Mouse (Mus musculus): ENCODE results near the gene Trim33. TPM values are rescaled to one million over a fixed set of nuclear protein-coding genes. Genes with fewer than 3 reads are reported as not detected.

Trim33 gene
- polyA plus RNA-seq, 1 experiment, result 6.2 TPM

DNA sequence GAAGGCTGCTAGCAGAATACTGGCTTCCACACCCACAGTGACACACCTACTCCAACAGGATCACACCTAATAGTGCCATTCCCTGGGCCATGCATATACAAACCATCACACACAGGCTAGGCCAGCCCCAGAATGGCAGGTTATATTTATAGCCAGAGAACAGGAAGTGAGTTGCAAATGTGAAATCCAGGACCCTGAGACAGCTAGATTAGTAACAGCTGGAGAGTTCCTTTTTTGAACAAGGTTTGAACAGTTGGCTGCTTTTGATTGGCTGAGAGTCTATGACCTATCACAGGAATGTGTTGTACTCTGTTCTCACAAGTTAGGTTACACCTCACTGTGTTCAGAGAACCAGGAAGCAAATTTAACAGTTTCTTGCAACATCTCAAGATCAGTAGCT lies 98.9 kb downstream of the Trim33 start:
- Histone ChIP-seq H3K79me2 (ENCODE audit: control insufficient read depth, insufficient read depth) (no peaks in the 10 kb centered on the region), H3ac (ENCODE audit: control insufficient read depth, insufficient read length, low read depth) (no peak overlapping the region), H3K79me3 (ENCODE audit: low read depth) (no peaks in the 10 kb centered on the region), H3K4me3 (ENCODE audit: insufficient read depth, poor library complexity, severe bottlenecking) (no peak overlapping the region), H3K36me3 (ENCODE audit: control insufficient read depth, insufficient read depth) (no peaks in the 10 kb centered on the region), H3K27me3 (ENCODE audit: control insufficient read depth, insufficient read depth, insufficient read length) (no peaks in the 10 kb centered on the region)
- TF ChIP-seq USF1 (IDR thresholded peaks at IDR 0.05; ENCODE audit: low read depth) (no peak), CEBPB (IDR thresholded peaks at IDR 0.05; ENCODE audit: low read depth) (no peak), FOSL1 (IDR thresholded peaks at IDR 0.05; ENCODE audit: insufficient read depth, low read length, poor library complexity, severe bottlenecking) (no peak), MYOD1 (IDR thresholded peaks at IDR 0.05; ENCODE audit: control insufficient read depth, insufficient read length, low read depth) (no peak), CTCF (IDR thresholded peaks at IDR 0.05; ENCODE audit: control insufficient read depth, insufficient read depth, insufficient read length) (no peak), MYOG (IDR thresholded peaks at IDR 0.05; ENCODE audit: control insufficient read depth, extremely low read depth, insufficient read length) (no peak), MAX (IDR thresholded peaks at IDR 0.05) (no peak)

GRCm38 (mm10) chr3:103379371-103379770 lies 100.3 kb downstream of the Trim33 start:
- Histone ChIP-seq H3K4me3 (ENCODE audit: insufficient read depth, poor library complexity, severe bottlenecking) (no peak overlapping the region), H3K27me3 (ENCODE audit: control insufficient read depth, insufficient read depth, insufficient read length) (no peaks in the 10 kb centered on the region), H3K79me2 (ENCODE audit: control insufficient read depth, insufficient read depth) (no peaks in the 10 kb centered on the region), H3K36me3 (ENCODE audit: control insufficient read depth, insufficient read depth) (no peaks in the 10 kb centered on the region), H3ac (ENCODE audit: control insufficient read depth, insufficient read length, low read depth) (no peak overlapping the region), H3K79me3 (ENCODE audit: low read depth) (no peaks in the 10 kb centered on the region)
- TF ChIP-seq FOSL1 (IDR thresholded peaks at IDR 0.05; ENCODE audit: insufficient read depth, low read length, poor library complexity, severe bottlenecking), result no peak
- TF ChIP-seq CTCF (IDR thresholded peaks at IDR 0.05; ENCODE audit: control insufficient read depth, insufficient read depth, insufficient read length), result no peak
- no peak for TF ChIP-seq MYOD1 (IDR thresholded peaks at IDR 0.05; ENCODE audit: control insufficient read depth, insufficient read length, low read depth)
- TF ChIP-seq MYOG (IDR thresholded peaks at IDR 0.05; ENCODE audit: control insufficient read depth, extremely low read depth, insufficient read length), result no peak
- TF ChIP-seq MAX (IDR thresholded peaks at IDR 0.05), result no peak
- no peak for TF ChIP-seq USF1 (IDR thresholded peaks at IDR 0.05; ENCODE audit: low read depth)
- TF ChIP-seq CEBPB (IDR thresholded peaks at IDR 0.05; ENCODE audit: low read depth), result no peak

DNA sequence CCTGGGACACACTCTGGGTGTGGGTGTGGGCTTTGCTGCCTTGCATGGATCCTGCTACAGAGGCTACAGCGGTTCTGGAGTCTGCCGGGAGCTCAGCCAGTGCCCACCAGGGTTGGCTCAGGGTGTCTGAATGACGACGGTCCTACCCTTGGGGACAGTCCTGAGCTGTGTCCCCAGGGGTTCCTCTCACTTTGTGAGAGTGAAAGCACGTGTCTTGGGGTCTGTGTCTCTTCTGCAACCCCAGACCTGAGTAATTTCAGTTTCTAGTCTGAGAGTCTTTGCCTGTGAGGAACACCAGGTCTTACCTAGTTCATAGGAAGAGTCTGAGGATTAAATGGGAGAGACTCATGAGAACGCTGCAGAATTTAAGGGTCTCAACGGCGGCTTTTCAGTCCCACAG lies 101.7 kb downstream of the Trim33 start:
- Histone ChIP-seq H3K4me3 (ENCODE audit: insufficient read depth, poor library complexity, severe bottlenecking) (no peak overlapping the region), H3K27me3 (ENCODE audit: control insufficient read depth, insufficient read depth, insufficient read length) (no peaks in the 10 kb centered on the region), H3ac (ENCODE audit: control insufficient read depth, insufficient read length, low read depth) (no peak overlapping the region), H3K36me3 (ENCODE audit: control insufficient read depth, insufficient read depth) (no peaks in the 10 kb centered on the region), H3K79me2 (ENCODE audit: control insufficient read depth, insufficient read depth) (no peaks in the 10 kb centered on the region), H3K79me3 (ENCODE audit: low read depth) (no peaks in the 10 kb centered on the region)
- no peak for TF ChIP-seq MYOD1 (IDR thresholded peaks at IDR 0.05; ENCODE audit: control insufficient read depth, insufficient read length, low read depth)
- TF ChIP-seq USF1 (IDR thresholded peaks at IDR 0.05; ENCODE audit: low read depth), result no peak
- TF ChIP-seq CEBPB (IDR thresholded peaks at IDR 0.05; ENCODE audit: low read depth), result no peak
- TF ChIP-seq CTCF (IDR thresholded peaks at IDR 0.05; ENCODE audit: control insufficient read depth, insufficient read depth, insufficient read length), result no peak

DNA sequence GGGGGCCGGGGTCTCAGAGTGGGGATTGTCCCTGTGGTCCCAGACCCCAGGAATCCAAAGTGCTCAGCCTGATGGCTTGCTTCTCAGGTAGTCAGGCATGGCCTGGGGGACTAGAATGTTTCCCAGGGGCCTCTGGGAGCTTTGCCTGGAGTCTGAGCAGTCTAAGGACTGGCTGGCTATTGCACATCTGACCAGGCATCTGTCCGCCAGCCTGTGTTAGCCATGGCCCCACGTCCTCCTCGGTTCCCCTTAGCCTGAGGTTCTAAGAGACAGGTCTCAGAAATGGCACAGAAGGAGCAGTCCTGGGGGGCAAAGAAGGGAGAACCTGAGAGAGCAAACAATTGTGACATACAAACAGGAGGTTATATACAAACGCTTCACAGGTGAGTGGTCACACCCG lies 102.3 kb downstream of the Trim33 start:
- H3K27me3 ChIP-seq (ENCODE audit: control insufficient read depth, insufficient read depth, insufficient read length), result no peaks in the 10 kb centered on the region
- no peaks in the 10 kb centered on the region for H3K79me3 ChIP-seq (ENCODE audit: low read depth)
- no peak overlapping the region for H3K4me3 ChIP-seq (ENCODE audit: insufficient read depth, poor library complexity, severe bottlenecking)
- no peaks in the 10 kb centered on the region for H3K79me2 ChIP-seq (ENCODE audit: control insufficient read depth, insufficient read depth)
- TF ChIP-seq MYOD1 (IDR thresholded peaks at IDR 0.05; ENCODE audit: control insufficient read depth, insufficient read length, low read depth), result no peak
- H3K36me3 ChIP-seq (ENCODE audit: control insufficient read depth, insufficient read depth), result no peaks in the 10 kb centered on the region
- H3ac ChIP-seq (ENCODE audit: control insufficient read depth, insufficient read length, low read depth), result no peak overlapping the region

GRCm38 (mm10) chr3:103382872-103383567 lies 103.9 kb downstream of the Trim33 start:
- TF ChIP-seq CTCF (IDR thresholded peaks at IDR 0.05; ENCODE audit: control insufficient read depth, insufficient read depth, insufficient read length) (peak; percentile 93), CEBPB (IDR thresholded peaks at IDR 0.05; ENCODE audit: low read depth) (no peak)
- H3K27me3 ChIP-seq (ENCODE audit: control insufficient read depth, insufficient read depth, insufficient read length), result no peaks in the 10 kb centered on the region
- no peaks in the 10 kb centered on the region for H3K79me3 ChIP-seq (ENCODE audit: low read depth)
- no peak overlapping the region for H3ac ChIP-seq (ENCODE audit: control insufficient read depth, insufficient read length, low read depth)
- no peaks in the 10 kb centered on the region for H3K79me2 ChIP-seq (ENCODE audit: control insufficient read depth, insufficient read depth)
- H3K4me3 ChIP-seq (ENCODE audit: insufficient read depth, poor library complexity, severe bottlenecking), result no peak overlapping the region
- H3K36me3 ChIP-seq (ENCODE audit: control insufficient read depth, insufficient read depth), result no peaks in the 10 kb centered on the region

GRCm38 (mm10) chr3:103384486-103384885 lies 105.4 kb downstream of the Trim33 start:
- TF ChIP-seq MAX (IDR thresholded peaks at IDR 0.05) (no peak), MYOD1 (IDR thresholded peaks at IDR 0.05; ENCODE audit: control insufficient read depth, insufficient read length, low read depth) (no peak), MYOG (IDR thresholded peaks at IDR 0.05; ENCODE audit: control insufficient read depth, extremely low read depth, insufficient read length) (no peak), FOSL1 (IDR thresholded peaks at IDR 0.05; ENCODE audit: insufficient read depth, low read length, poor library complexity, severe bottlenecking) (no peak), CTCF (IDR thresholded peaks at IDR 0.05; ENCODE audit: control insufficient read depth, insufficient read depth, insufficient read length) (no peak), CEBPB (IDR thresholded peaks at IDR 0.05; ENCODE audit: low read depth) (no peak), USF1 (IDR thresholded peaks at IDR 0.05; ENCODE audit: low read depth) (no peak)
- no peaks in the 10 kb centered on the region for H3K36me3 ChIP-seq (ENCODE audit: control insufficient read depth, insufficient read depth)
- H3K4me3 ChIP-seq (ENCODE audit: insufficient read depth, poor library complexity, severe bottlenecking), result no peak overlapping the region
- H3K79me3 ChIP-seq (ENCODE audit: low read depth), result no peaks in the 10 kb centered on the region
- no peak overlapping the region for H3ac ChIP-seq (ENCODE audit: control insufficient read depth, insufficient read length, low read depth)
- H3K27me3 ChIP-seq (ENCODE audit: control insufficient read depth, insufficient read depth, insufficient read length), result no peaks in the 10 kb centered on the region
- H3K79me2 ChIP-seq (ENCODE audit: control insufficient read depth, insufficient read depth), result no peaks in the 10 kb centered on the region
